In genomic region chr8:124192242-124192641, GRCm38 (mm10) we compare ENCODE assay signal across 10 mouse cellular contexts.
"Had no signal": no experiment of that assay in that cellular context is flagged by ENCODE, and none has a peak within 500 bp of the region (broad histone marks: within the 10 kb centered on the region; RNA-seq: fewer than 3 reads in every experiment).

No protein-coding gene starts in this region.

- DNase-seq: kidney, postnatal 10 days; kidney, postnatal 4 days; liver; liver, embryonic 13.5 days; liver, postnatal 0 days; spleen, adult 18-20 months; thymus, adult 2 months; thymus, postnatal 25 days had no signal

- H3K4me1 ChIP-seq: liver, embryonic 13.5 days had no signal

- H3K27ac ChIP-seq: left cerebral cortex, adult 2 months; liver, embryonic 13.5 days; midbrain, embryonic 13.5 days had no signal

- H3K4me3 ChIP-seq: left cerebral cortex, adult 2 months; liver, embryonic 13.5 days; midbrain, embryonic 13.5 days had no signal
